Mouse (Mus musculus): ENCODE measurements around the gene Inpp5b.
"Not testable (repeated sequence)": the region's sequence is repeated elsewhere in the genome, so short reads cannot be mapped to it uniquely, and the experiment has no call there.

The Inpp5b gene

GRCm38 (mm10) chr4:124710776-124711291, 30.8 kb upstream of the Inpp5b start:
- peak; percentile 55 to 70 for DNase-seq

GRCm38 (mm10) chr4:124712618-124713017, 29.0 kb upstream of the Inpp5b start:
- DNase-seq = no peak

GRCm38 (mm10) chr4:124713850-124714249, 27.8 kb upstream of the Inpp5b start:
- not testable (repeated sequence) for DNase-seq

- DNase-seq = peak; percentile 93 to 96
These were observed 26.8 kb upstream of the Inpp5b start, which contains the start of gene Sf3a3 for GRCm38 (mm10) chr4:124714545-124715481. Sf3a3 (plus strand) TSS chr4:124714776.

- no peak for DNase-seq
These were observed 22.5 kb upstream of the Inpp5b start for GRCm38 (mm10) chr4:124719101-124719500.

GRCm38 (mm10) chr4:124726121-124726520, 15.5 kb upstream of the Inpp5b start:
- DNase-seq = no peak

GRCm38 (mm10) chr4:124736952-124737351, 4.7 kb upstream of the Inpp5b start:
- DNase-seq = no peak

GRCm38 (mm10) chr4:124737486-124737885, 4.2 kb upstream of the Inpp5b start:
- DNase-seq = peak in 1 of 2 experiments; percentile 51

GRCm38 (mm10) chr4:124738013-124738412, 3.6 kb upstream of the Inpp5b start:
- DNase-seq = no peak

GRCm38 (mm10) chr4:124738783-124739182, 2.9 kb upstream of the Inpp5b start:
- DNase-seq = no peak

GRCm38 (mm10) chr4:124742839-124743238, 1.2 kb downstream of the Inpp5b start:
- DNase-seq = peak; percentile 39 to 85

GRCm38 (mm10) chr4:124746577-124746976, 4.9 kb downstream of the Inpp5b start:
- DNase-seq = no peak

- DNase-seq = peak; percentile 66 to 88
These were observed 6.2 kb downstream of the Inpp5b start for GRCm38 (mm10) chr4:124747851-124748250.

- DNase-seq = peak; percentile 99 to 100
These were observed 9.9 kb downstream of the Inpp5b start for GRCm38 (mm10) chr4:124751300-124752250.

- DNase-seq = peak in 1 of 2 experiments; percentile 39
These were observed 10.9 kb downstream of the Inpp5b start for GRCm38 (mm10) chr4:124752281-124753199.

- no peak for DNase-seq
These were observed 13.9 kb downstream of the Inpp5b start for GRCm38 (mm10) chr4:124755526-124755925.

- peak; percentile 48 to 72 for DNase-seq
These were observed 17.7 kb downstream of the Inpp5b start for GRCm38 (mm10) chr4:124759305-124759811.

- DNase-seq = no peak
These were observed 19.6 kb downstream of the Inpp5b start for GRCm38 (mm10) chr4:124761201-124761600.

GRCm38 (mm10) chr4:124762858-124763452, 21.3 kb downstream of the Inpp5b start:
- DNase-seq = no peak

- DNase-seq = no peak
These were observed 24.3 kb downstream of the Inpp5b start for GRCm38 (mm10) chr4:124765802-124766565.
